Mouse (Mus musculus): ENCODE results near the gene Gnmt.
A peak's percentile ranks its signal among the peaks of the same experiment; 100 is the strongest.
"Not testable (repeated sequence)": the region's sequence is repeated elsewhere in the genome, so short reads cannot be mapped to it uniquely, and the experiment has no call there.

The Gnmt gene

DNA sequence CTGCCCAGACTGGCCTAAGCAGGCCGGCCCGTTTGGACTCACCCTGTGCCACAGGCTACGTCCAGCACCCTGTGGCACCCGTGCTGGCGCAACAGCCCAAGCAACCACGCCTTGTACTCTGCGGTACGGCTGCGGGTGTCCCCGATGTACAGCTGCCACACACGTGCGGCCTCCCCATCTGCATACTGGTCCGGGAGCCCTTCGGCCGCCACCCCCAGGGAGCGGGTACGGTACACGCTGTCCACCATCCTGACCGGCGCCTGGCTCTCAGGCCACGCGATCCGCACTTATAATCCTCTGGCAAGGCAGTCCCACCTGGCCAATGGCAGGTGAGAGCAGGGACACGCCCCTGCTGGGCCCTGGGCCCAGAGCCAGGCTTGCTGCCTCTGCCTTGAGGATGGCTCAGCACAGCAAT is at the start of gene Gnmt:
Gene Gnmt, minus strand, starts transcription at position 265 of the 415 bp plus-strand sequence.
- DNase-seq (ENCODE audit: low spot score in 2 of 2) = no peak

GRCm38 (mm10) chr17:46776087-46776486 is 47.1 kb upstream of the Gnmt start:
- no peak for DNase-seq (ENCODE audit: low spot score in 2 of 2)

GRCm38 (mm10) chr17:46775070-46775469 is 46.1 kb upstream of the Gnmt start:
- DNase-seq (ENCODE audit: low spot score in 2 of 2) = no peak

DNA sequence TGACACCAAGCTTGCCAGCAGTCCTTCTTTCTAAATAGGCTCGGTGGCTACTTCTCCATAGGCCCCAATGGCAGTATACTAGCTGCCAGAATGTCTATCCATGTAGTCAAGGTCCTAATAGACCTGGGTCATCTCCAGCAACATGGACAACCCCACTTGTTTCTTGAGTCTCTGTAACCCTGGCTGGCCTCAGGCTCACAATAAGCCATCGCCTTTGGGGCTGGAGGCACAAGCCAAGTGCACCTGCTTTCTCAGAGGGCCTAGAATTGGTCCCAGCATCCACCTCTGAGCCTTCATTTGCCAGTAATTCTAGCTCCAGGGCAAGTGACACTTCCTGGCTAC is 45.1 kb upstream of the Gnmt start:
- no peak for DNase-seq (ENCODE audit: low spot score in 2 of 2)

- DNase-seq (ENCODE audit: low spot score in 2 of 2) = no peak
Observed at GRCm38 (mm10) chr17:46773278-46774130, 44.5 kb upstream of the Gnmt start.

- peak; percentile 75 for DNase-seq (ENCODE audit: low spot score in 2 of 2)
Observed at GRCm38 (mm10) chr17:46772404-46773277, 43.7 kb upstream of the Gnmt start, which contains the start of gene 2310039H08Rik. Gene 2310039H08Rik (plus strand): TSS chr17:46772635.

GRCm38 (mm10) chr17:46772038-46772403 is 43.1 kb upstream of the Gnmt start:
- DNase-seq (ENCODE audit: low spot score in 2 of 2) = no peak

DNA sequence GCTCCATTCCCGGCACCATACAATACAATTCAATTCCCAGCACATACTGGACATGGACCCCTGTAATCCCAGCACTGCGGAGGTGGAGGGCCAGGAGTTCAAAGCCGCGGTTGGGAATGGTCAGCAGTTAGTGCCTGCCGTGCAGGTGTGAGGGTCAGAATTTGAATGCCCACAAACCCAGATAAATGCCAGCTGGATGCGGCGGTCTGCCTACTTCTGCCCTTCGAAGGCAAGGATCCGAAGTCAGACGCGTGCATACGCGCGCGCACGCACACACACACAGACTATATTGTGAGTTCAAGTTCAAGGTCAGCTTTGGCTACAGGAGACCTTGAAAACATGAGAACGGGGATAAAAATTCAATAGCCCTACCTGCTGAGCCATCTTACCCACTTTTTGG is 42.6 kb upstream of the Gnmt start:
- DNase-seq (ENCODE audit: low spot score in 2 of 2) = peak in 1 of 2 experiments; percentile 25

DNA sequence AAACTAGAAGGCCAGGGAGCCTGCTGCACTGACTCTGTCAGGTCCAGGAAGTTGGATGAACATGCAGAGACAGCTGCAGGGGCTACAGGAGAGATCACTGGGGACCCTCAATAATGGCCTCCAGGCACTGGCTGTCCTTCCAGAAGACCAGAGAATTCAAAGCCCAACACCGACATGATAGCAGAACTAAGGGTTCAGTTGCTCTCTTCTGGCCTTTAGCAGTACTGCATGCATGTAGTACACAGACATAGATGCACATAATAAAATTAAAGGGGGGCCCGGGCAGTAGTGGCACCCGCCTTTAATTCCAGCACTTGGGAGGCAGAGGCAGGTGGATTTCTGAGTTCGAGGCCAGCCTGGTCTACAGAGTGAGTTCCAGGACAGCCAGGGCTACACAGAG is 42.1 kb upstream of the Gnmt start:
- DNase-seq (ENCODE audit: low spot score in 2 of 2) = no peak

- no peak for DNase-seq (ENCODE audit: low spot score in 2 of 2)
Observed at GRCm38 (mm10) chr17:46770546-46770945, 41.6 kb upstream of the Gnmt start.

- peak; percentile 75 to 80 for DNase-seq (ENCODE audit: low spot score in 2 of 2)
Observed at GRCm38 (mm10) chr17:46767868-46768267, 38.9 kb upstream of the Gnmt start.

- not testable (repeated sequence) for DNase-seq (ENCODE audit: low spot score in 2 of 2)
Observed at GRCm38 (mm10) chr17:46764916-46765315, 35.9 kb upstream of the Gnmt start.

DNA sequence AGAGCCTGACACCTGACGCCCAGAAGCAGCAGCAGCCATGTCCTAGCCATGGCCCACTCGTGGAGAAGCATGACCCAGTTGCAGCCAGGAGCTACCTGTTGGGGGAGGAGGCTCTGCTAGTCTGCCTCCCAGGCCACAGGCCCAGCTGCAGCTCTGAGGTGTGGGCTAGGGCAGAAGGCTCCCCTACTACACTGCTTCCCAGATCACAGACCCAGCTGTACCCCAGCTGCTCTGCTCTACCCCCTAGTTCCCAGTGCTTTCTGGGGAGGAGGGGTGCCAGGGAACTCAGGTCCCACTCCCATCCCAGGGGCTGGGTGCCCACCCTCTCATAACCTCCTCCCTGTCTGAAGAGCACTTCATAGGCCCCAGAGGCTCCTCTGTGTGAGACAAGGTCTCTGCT is 34.6 kb upstream of the Gnmt start, which contains the start of gene Ptcra:
Gene Ptcra, minus strand, starts transcription at position 169 of the 400 bp plus-strand sequence.
- DNase-seq (ENCODE audit: low spot score in 2 of 2) = peak; percentile 72 to 81

GRCm38 (mm10) chr17:46758753-46759152 is 29.8 kb upstream of the Gnmt start:
- no peak for DNase-seq (ENCODE audit: low spot score in 2 of 2)

- peak; percentile 96 to 98 for DNase-seq (ENCODE audit: low spot score in 2 of 2)
Observed at GRCm38 (mm10) chr17:46751794-46752556, 23.0 kb upstream of the Gnmt start, which contains the start of gene Cnpy3. Gene Cnpy3 (minus strand): TSS chr17:46752214.

GRCm38 (mm10) chr17:46751056-46751793 is 22.3 kb upstream of the Gnmt start:
- no peak for DNase-seq (ENCODE audit: low spot score in 2 of 2)

DNA sequence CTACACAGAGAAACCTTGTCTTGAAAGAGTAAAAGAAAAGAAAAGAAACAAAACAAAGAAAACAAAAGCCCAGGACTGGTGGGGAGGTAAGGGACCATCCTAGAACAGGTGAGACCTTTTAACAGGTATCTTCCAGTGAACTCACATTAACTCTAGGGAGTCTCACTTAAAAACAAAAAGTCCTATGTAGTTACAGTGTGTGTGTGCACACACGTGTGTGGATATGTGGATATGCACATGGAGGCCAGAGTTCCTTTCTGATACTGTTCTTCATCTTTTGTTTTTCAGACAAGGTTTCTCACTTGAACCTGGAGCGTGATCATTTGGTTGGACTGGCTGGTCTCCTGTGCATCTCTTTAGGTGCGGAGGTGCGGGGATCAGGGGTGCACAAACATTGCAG is 21.6 kb upstream of the Gnmt start:
- no peak for DNase-seq (ENCODE audit: low spot score in 2 of 2)

DNA sequence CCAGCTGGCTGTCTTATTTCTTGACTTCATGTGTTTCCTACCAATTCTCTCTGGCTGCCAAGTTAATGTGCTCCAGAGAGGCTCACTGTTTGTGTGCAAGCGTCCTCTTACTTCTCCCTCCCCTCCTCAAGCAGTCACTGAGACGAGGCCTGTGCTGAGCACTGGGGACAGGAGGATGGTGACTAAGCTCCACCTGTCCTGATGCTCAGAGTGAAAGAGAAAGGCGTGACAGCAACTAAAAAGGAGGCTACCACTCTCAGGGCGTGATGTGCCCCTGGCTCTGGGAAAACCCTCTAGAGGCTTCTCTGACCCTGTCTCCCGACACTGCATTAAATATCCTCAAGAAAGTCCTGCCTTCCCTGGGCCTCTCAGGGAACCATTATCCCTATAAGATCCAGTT is 20.3 kb upstream of the Gnmt start:
- DNase-seq (ENCODE audit: low spot score in 2 of 2) = no peak

DNA sequence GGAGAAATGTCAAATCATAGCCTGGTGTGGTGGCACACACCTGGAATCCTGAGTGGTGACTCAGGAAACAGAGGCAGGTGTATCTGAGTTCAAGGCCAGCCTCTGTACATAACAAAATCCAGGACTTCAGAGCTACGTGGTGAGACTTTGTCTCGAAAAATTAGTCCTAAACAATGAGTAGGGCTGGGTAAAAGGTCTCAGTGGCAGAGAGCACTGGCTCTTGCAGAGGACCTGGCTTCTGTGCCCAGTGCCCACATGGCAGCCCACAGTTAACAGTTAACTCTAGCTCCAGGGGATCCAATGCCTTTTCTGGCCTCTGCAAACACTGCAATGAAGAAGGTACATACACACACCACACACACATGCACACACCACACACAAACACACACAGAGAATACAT is 18.8 kb upstream of the Gnmt start:
- DNase-seq (ENCODE audit: low spot score in 2 of 2) = no peak

DNA sequence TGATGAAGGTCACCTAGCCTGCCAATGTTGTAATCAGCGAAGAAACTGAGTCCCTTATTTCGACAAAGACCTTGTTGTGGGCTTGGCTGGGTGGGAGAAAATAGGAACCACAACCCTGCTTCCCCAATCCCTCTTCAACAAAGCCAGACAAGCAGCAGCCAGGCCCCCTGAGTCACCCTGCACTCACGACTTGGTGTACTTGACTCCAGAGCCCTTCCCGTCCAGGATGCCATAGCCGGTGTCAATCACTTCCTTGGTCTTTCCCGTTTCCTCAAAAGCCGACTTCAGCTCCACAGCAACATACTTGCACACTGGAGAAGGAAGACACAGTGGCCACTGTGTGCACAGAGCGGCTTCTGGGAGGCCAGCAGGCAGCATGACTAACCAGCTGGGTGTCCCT is 18.3 kb upstream of the Gnmt start:
- no peak for DNase-seq (ENCODE audit: low spot score in 2 of 2)

DNA sequence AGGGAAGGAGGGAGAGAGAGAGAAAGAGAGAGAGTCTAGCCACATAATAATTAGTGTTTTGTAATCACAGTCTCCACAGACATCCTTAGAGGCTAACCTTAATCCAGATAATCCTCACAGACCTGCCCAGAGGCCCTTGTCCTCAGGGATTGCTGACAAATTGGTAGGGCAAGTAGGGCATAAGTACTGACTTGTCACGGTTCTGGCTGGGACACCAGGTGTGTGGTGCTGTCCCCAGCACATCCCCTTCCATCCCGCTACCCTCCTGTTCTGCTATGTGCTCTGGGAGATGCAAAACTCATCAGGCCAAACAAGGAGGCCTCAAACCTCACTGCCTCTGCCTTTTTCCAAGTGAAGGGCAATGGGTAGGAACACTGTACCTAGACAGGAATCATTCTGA is 16.5 kb upstream of the Gnmt start:
- no peak for DNase-seq (ENCODE audit: low spot score in 2 of 2)
